Mouse (Mus musculus): Measurements from ENCODE around the gene Tmem164.

- TF ChIP-seq POLR2A (IDR thresholded peaks at IDR 0.05; ENCODE audit: low read depth, low read length) (no peak), CTCF (IDR thresholded peaks at IDR 0.05; ENCODE audit: extremely low read depth, insufficient read length, insufficient replicate concordance, low read depth, low read length) (no peak)
Measured at GRCm38 (mm10) chrX:142837316-142837715, 156.1 kb downstream of the Tmem164 start.
